Mouse (Mus musculus): ENCODE data around the gene Mrgpre. TPM values are rescaled to one million over a fixed set of nuclear protein-coding genes. Genes with fewer than 3 reads are reported as not detected.

The Mrgpre gene
- polyA plus RNA-seq, 1 experiment: 1.8 TPM

GRCm38 (mm10) chr7:143748041-143748868 lies 36.0 kb downstream of the Mrgpre start:
- 5% methylated on average over 16 of the region's 16 CpGs for WGBS

GRCm38 (mm10) chr7:143740653-143741052 lies 43.6 kb downstream of the Mrgpre start:
- WGBS: 24% methylated on average over 2 of the region's 2 CpGs
- no peak for DNase-seq (ENCODE audit: low read depth, low spot score)

More at GRCm38 (mm10) chr7:143748041-143748868, 36.0 kb downstream of the Mrgpre start:
- DNase-seq (ENCODE audit: low read depth, low spot score): peak; percentile 55

- whole genome bisulfite sequencing: 6% methylated on average over 38 of the region's 38 CpGs
- DNase-seq (ENCODE audit: low read depth, low spot score): no peak
Measured at GRCm38 (mm10) chr7:143739511-143740461, 44.5 kb downstream of the Mrgpre start.

GRCm38 (mm10) chr7:143738601-143739006 lies 45.7 kb downstream of the Mrgpre start:
- DNase-seq (ENCODE audit: low read depth, low spot score): no peak
- WGBS: 22% methylated on average over 5 of the region's 5 CpGs

- WGBS: 52% methylated on average over 6 of the region's 6 CpGs
- DNase-seq (ENCODE audit: low read depth, low spot score): no peak
Measured at GRCm38 (mm10) chr7:143738194-143738593, 46.1 kb downstream of the Mrgpre start.

GRCm38 (mm10) chr7:143733746-143734145 lies 50.6 kb downstream of the Mrgpre start:
- DNase-seq (ENCODE audit: low read depth, low spot score): no peak
- 92% methylated on average over 4 of the region's 4 CpGs for WGBS

GRCm38 (mm10) chr7:143729886-143730285 lies 54.4 kb downstream of the Mrgpre start:
- DNase-seq (ENCODE audit: low read depth, low spot score): no peak
- WGBS: 59% methylated on average over 10 of the region's 10 CpGs

Other genes with a start within 250 kb of the Mrgpre start
- gene Nap1l4, start 235.4 kb downstream of the Mrgpre start, polyA plus RNA-seq (2012; rRNA removed): 54.3 and 57.4 TPM in 2 replicates
- gene Cars, start 184.4 kb downstream of the Mrgpre start, polyA plus RNA-seq (2012; rRNA removed): 17.2 and 19.1 TPM in 2 replicates
- gene Tnfrsf26, start 155.8 kb downstream of the Mrgpre start, polyA plus RNA-seq (2012; rRNA removed): 0.37 and 0.52 TPM in 2 replicates
- 1.2 and 1.3 TPM in 2 replicates for gene Tnfrsf22, start 134.8 kb downstream of the Mrgpre start, polyA plus RNA-seq (2012; rRNA removed)
- 1.1 and 2.5 TPM in 2 replicates for gene Tnfrsf23, start 98.6 kb downstream of the Mrgpre start, polyA plus RNA-seq (2012; rRNA removed)
- gene Osbpl5, start 27.5 kb downstream of the Mrgpre start, polyA plus RNA-seq (2012; rRNA removed): 30.8 and 31.3 TPM in 2 replicates
- gene Mrgprg, start 17.5 kb downstream of the Mrgpre start, polyA plus RNA-seq (2012; rRNA removed): not detected in 2 replicates
- 44.2 and 65.4 TPM in 2 replicates for gene Nadsyn1, start 38.3 kb upstream of the Mrgpre start, polyA plus RNA-seq (2012; rRNA removed)
- 105 and 202 TPM in 2 replicates for gene Dhcr7, start 38.6 kb upstream of the Mrgpre start, polyA plus RNA-seq (2012; rRNA removed)
- gene Gm498, start 82.3 kb upstream of the Mrgpre start, polyA plus RNA-seq (2012; rRNA removed): not detected in 2 replicates
- 2.3 and 3.8 TPM in 2 replicates for gene Shank2, start 217.4 kb upstream of the Mrgpre start, polyA plus RNA-seq (2012; rRNA removed)

Measured in large intestine, adult 2 months (tissue).